Mouse (Mus musculus): ENCODE data around the gene Ano9. TPM values are rescaled to one million over a fixed set of nuclear protein-coding genes. Genes with fewer than 3 reads are reported as not detected.

The Ano9 gene
- polyA plus RNA-seq, 1 experiment: not detected

GRCm38 (mm10) chr7:141070058-141070862, 47.3 kb downstream of the Ano9 start:
- Histone ChIP-seq H3K4me1 (ENCODE audit: control insufficient read depth, insufficient read depth, low read length) (no peaks in the 10 kb centered on the region), H3K27ac (ENCODE audit: insufficient read depth, low read length) (no peak overlapping the region), H3K4me3 (ENCODE audit: insufficient read depth, low read length) (peak overlapping the region; percentile 14)
- TF ChIP-seq POLR2A (IDR thresholded peaks at IDR 0.05; ENCODE audit: low read depth, low read length) (no peak), CTCF (IDR thresholded peaks at IDR 0.05; ENCODE audit: borderline replicate concordance, insufficient read depth, low read length) (peak; percentile 34; the same call in 1 of the 2 replicates)

DNA sequence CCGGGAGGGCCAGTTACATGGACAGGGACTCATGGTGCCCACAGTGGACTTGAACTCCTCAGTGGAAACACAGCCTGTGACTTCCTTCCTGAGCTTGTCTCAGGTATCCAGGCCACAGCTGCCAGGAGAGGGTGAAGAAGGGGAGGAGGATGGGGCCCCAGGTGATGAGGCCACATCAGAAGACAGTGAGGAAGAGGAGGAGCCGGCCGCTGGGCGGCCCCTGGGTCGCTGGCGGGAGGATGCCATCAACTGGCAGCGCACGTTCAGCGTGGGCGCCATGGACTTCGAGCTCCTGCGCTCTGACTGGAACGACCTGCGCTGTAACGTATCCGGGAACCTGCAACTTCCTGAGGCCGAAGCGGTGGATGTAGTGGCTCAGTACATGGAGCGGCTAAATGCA, 49.3 kb downstream of the Ano9 start:
- H3K4me1 ChIP-seq (ENCODE audit: control insufficient read depth, insufficient read depth, low read length): no peaks in the 10 kb centered on the region
- TF ChIP-seq POLR2A (IDR thresholded peaks at IDR 0.05; ENCODE audit: low read depth, low read length): no peak
- TF ChIP-seq CTCF (IDR thresholded peaks at IDR 0.05; ENCODE audit: borderline replicate concordance, insufficient read depth, low read length): no peak
- no peak overlapping the region for H3K27ac ChIP-seq (ENCODE audit: insufficient read depth, low read length)
- H3K4me3 ChIP-seq (ENCODE audit: insufficient read depth, low read length): no peak overlapping the region

GRCm38 (mm10) chr7:141064576-141064975, 53.0 kb downstream of the Ano9 start:
- Histone ChIP-seq H3K4me1 (ENCODE audit: control insufficient read depth, insufficient read depth, low read length) (no peaks in the 10 kb centered on the region), H3K4me3 (ENCODE audit: insufficient read depth, low read length) (no peak overlapping the region), H3K27ac (ENCODE audit: insufficient read depth, low read length) (no peak overlapping the region)
- TF ChIP-seq CTCF (IDR thresholded peaks at IDR 0.05; ENCODE audit: borderline replicate concordance, insufficient read depth, low read length) (no peak), POLR2A (IDR thresholded peaks at IDR 0.05; ENCODE audit: low read depth, low read length) (no peak)

GRCm38 (mm10) chr7:141064175-141064574, 53.4 kb downstream of the Ano9 start:
- TF ChIP-seq CTCF (IDR thresholded peaks at IDR 0.05; ENCODE audit: borderline replicate concordance, insufficient read depth, low read length) (no peak), POLR2A (IDR thresholded peaks at IDR 0.05; ENCODE audit: low read depth, low read length) (no peak)
- Histone ChIP-seq H3K4me1 (ENCODE audit: control insufficient read depth, insufficient read depth, low read length) (no peaks in the 10 kb centered on the region), H3K27ac (ENCODE audit: insufficient read depth, low read length) (no peak overlapping the region), H3K4me3 (ENCODE audit: insufficient read depth, low read length) (no peak overlapping the region)

DNA sequence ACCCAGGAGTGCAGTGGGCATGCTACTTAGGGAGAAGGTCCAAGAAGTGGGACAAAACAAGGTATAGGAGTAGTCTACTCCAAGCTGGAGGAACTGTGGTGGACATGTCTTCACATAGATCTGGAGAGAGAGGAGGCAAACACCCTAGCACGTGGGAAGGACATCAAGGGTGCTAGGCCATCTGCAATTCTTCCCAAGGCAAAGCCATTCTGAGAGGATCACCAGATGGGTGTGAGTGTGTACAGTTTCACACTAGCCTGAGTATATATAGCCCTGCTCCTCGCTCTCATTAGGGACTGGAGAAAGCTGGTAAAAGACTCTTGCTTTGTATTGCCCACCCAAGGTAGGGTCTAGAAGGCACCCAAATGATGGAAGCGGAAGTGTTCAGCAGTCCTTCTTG, 54.3 kb downstream of the Ano9 start:
- Histone ChIP-seq H3K27ac (ENCODE audit: insufficient read depth, low read length) (no peak overlapping the region), H3K4me1 (ENCODE audit: control insufficient read depth, insufficient read depth, low read length) (no peaks in the 10 kb centered on the region)
- TF ChIP-seq CTCF (IDR thresholded peaks at IDR 0.05; ENCODE audit: borderline replicate concordance, insufficient read depth, low read length) (no peak), POLR2A (IDR thresholded peaks at IDR 0.05; ENCODE audit: low read depth, low read length) (no peak)

GRCm38 (mm10) chr7:141062525-141062924, 55.1 kb downstream of the Ano9 start:
- H3K4me3 ChIP-seq (ENCODE audit: insufficient read depth, low read length): no peak overlapping the region
- TF ChIP-seq POLR2A (IDR thresholded peaks at IDR 0.05; ENCODE audit: low read depth, low read length) (no peak), CTCF (IDR thresholded peaks at IDR 0.05; ENCODE audit: borderline replicate concordance, insufficient read depth, low read length) (no peak)
- no peaks in the 10 kb centered on the region for H3K4me1 ChIP-seq (ENCODE audit: control insufficient read depth, insufficient read depth, low read length)
- H3K27ac ChIP-seq (ENCODE audit: insufficient read depth, low read length): no peak overlapping the region

More for the DNA sequence above, 54.3 kb downstream of the Ano9 start:
- H3K4me3 ChIP-seq (ENCODE audit: insufficient read depth, low read length): no peak overlapping the region

- no peaks in the 10 kb centered on the region for H3K4me1 ChIP-seq (ENCODE audit: control insufficient read depth, insufficient read depth, low read length)
- H3K27ac ChIP-seq (ENCODE audit: insufficient read depth, low read length): no peak overlapping the region
- TF ChIP-seq POLR2A (IDR thresholded peaks at IDR 0.05; ENCODE audit: low read depth, low read length): no peak
- no peak for TF ChIP-seq CTCF (IDR thresholded peaks at IDR 0.05; ENCODE audit: borderline replicate concordance, insufficient read depth, low read length)
- peak overlapping the region; percentile 53 for H3K4me3 ChIP-seq (ENCODE audit: insufficient read depth, low read length)
Observed at GRCm38 (mm10) chr7:141061269-141061692, 56.3 kb downstream of the Ano9 start.

GRCm38 (mm10) chr7:141060426-141061242, 57.0 kb downstream of the Ano9 start, which contains the start of gene B4galnt4:
Gene B4galnt4, plus strand, starts transcription at chr7:141061104.
- Histone ChIP-seq H3K27ac (ENCODE audit: insufficient read depth, low read length) (no peak within 1 kb of the TSS), H3K4me3 (ENCODE audit: insufficient read depth, low read length) (peak within 1 kb of the TSS; percentile 53), H3K4me1 (ENCODE audit: control insufficient read depth, insufficient read depth, low read length) (no peaks in the 10 kb centered on the region)
- no peak for TF ChIP-seq POLR2A (IDR thresholded peaks at IDR 0.05; ENCODE audit: low read depth, low read length)
- no peak for TF ChIP-seq CTCF (IDR thresholded peaks at IDR 0.05; ENCODE audit: borderline replicate concordance, insufficient read depth, low read length)

DNA sequence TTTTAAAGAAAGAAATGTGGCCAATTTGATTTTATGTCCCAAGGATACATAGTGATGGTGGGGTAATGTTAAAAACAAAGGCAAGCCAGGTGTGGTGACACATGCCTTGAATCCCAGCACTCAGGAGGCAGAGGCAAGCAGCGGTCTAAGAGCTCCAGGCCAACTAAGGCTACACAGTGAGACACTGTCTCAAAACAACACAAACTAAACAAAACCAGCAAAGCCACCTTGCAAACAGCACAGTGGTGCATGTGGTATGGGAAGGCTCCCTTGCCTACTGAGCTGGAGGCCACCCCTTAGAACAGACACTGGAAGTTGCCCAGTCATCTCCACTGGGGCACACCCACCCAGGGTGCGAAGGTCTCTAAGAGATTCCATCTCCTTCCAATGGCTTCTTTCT, 57.7 kb downstream of the Ano9 start:
- H3K27ac ChIP-seq (ENCODE audit: insufficient read depth, low read length): no peak overlapping the region

More for the DNA sequence above, 57.7 kb downstream of the Ano9 start:
- TF ChIP-seq CTCF (IDR thresholded peaks at IDR 0.05; ENCODE audit: borderline replicate concordance, insufficient read depth, low read length) (no peak), POLR2A (IDR thresholded peaks at IDR 0.05; ENCODE audit: low read depth, low read length) (no peak)
- Histone ChIP-seq H3K4me1 (ENCODE audit: control insufficient read depth, insufficient read depth, low read length) (no peaks in the 10 kb centered on the region), H3K4me3 (ENCODE audit: insufficient read depth, low read length) (no peak overlapping the region)
